Mouse (Mus musculus) adrenal gland, adult 8-10 months (tissue): ENCODE data around the gene 4930535I16Rik. TPM values are rescaled to one million over a fixed set of nuclear protein-coding genes. Genes with fewer than 3 reads are reported as not detected.
A peak's percentile ranks its signal among the peaks of the same experiment; 100 is the strongest.
"Not testable (repeated sequence)": the region's sequence is repeated elsewhere in the genome, so short reads cannot be mapped to it uniquely, and the experiment has no call there.

Experiments used
- DNase-seq: peaks from one replicate; pipeline ENCODE4 v3.0.0; 2022
- total RNA-seq, 4 experiments: library from RNA; stranded (reverse); gene quantifications; 2 replicates each; pipeline ENCODE4 v1.2.4; 2022

Gene 4930535I16Rik
- not detected for total RNA-seq

- peak; percentile 29 for DNase-seq
Measured at GRCm38 (mm10) chr4:123917548-123918140, at the start of gene 4930535I16Rik. 4930535I16Rik (minus strand) TSS chr4:123918022.

- DNase-seq: no peak
Measured at GRCm38 (mm10) chr4:123962721-123963120, 44.9 kb upstream of the 4930535I16Rik start.

- DNase-seq: no peak
Measured at GRCm38 (mm10) chr4:123960955-123961354, 43.1 kb upstream of the 4930535I16Rik start.

- DNase-seq: no peak
Measured at GRCm38 (mm10) chr4:123957891-123958290, 40.1 kb upstream of the 4930535I16Rik start.

GRCm38 (mm10) chr4:123957492-123957808 is 39.6 kb upstream of the 4930535I16Rik start:
- no peak for DNase-seq

- DNase-seq: peak; percentile 36
Measured at GRCm38 (mm10) chr4:123956703-123957491, 39.1 kb upstream of the 4930535I16Rik start.

GRCm38 (mm10) chr4:123952059-123952458 is 34.2 kb upstream of the 4930535I16Rik start:
- DNase-seq: no peak

- no peak for DNase-seq
Measured at GRCm38 (mm10) chr4:123949649-123950048, 31.8 kb upstream of the 4930535I16Rik start.

- DNase-seq: no peak
Measured at GRCm38 (mm10) chr4:123948901-123949300, 31.1 kb upstream of the 4930535I16Rik start.

GRCm38 (mm10) chr4:123947149-123947548 is 29.3 kb upstream of the 4930535I16Rik start:
- peak; percentile 46 for DNase-seq

- DNase-seq: no peak
Measured at GRCm38 (mm10) chr4:123946701-123947100, 28.9 kb upstream of the 4930535I16Rik start.

- not testable (repeated sequence) for DNase-seq
Measured at GRCm38 (mm10) chr4:123940878-123941277, 23.1 kb upstream of the 4930535I16Rik start.

- peak; percentile 40 for DNase-seq
Measured at GRCm38 (mm10) chr4:123939838-123940237, 22.0 kb upstream of the 4930535I16Rik start.

GRCm38 (mm10) chr4:123936059-123936458 is 18.2 kb upstream of the 4930535I16Rik start:
- no peak for DNase-seq

- no peak for DNase-seq
Measured at GRCm38 (mm10) chr4:123934306-123934705, 16.5 kb upstream of the 4930535I16Rik start.

GRCm38 (mm10) chr4:123929994-123930393 is 12.2 kb upstream of the 4930535I16Rik start:
- no peak for DNase-seq

GRCm38 (mm10) chr4:123927961-123928360 is 10.1 kb upstream of the 4930535I16Rik start:
- DNase-seq: no peak

- DNase-seq: no peak
Measured at GRCm38 (mm10) chr4:123921055-123921565, 3.3 kb upstream of the 4930535I16Rik start.

GRCm38 (mm10) chr4:123918851-123919250 is 1.0 kb upstream of the 4930535I16Rik start:
- DNase-seq: no peak

- peak; percentile 100 for DNase-seq
Measured at GRCm38 (mm10) chr4:123916748-123917547, 874 bp downstream of the 4930535I16Rik start, which contains the start of gene Rragc. Rragc (plus strand) TSS chr4:123917446.

- no peak for DNase-seq
Measured at GRCm38 (mm10) chr4:123912431-123912830, 5.4 kb downstream of the 4930535I16Rik start.

- no peak for DNase-seq
Measured at GRCm38 (mm10) chr4:123911503-123911902, 6.3 kb downstream of the 4930535I16Rik start.

- DNase-seq: no peak
Measured at GRCm38 (mm10) chr4:123905126-123905668, 12.6 kb downstream of the 4930535I16Rik start.
